Mouse (Mus musculus): ENCODE measurements around the gene Cfap97d2. TPM values are rescaled to one million over a fixed set of nuclear protein-coding genes. Genes with fewer than 3 reads are reported as not detected.

The Cfap97d2 gene
- polyA plus RNA-seq, 1 experiment from 2014 or later, result 0.25 TPM

DNA sequence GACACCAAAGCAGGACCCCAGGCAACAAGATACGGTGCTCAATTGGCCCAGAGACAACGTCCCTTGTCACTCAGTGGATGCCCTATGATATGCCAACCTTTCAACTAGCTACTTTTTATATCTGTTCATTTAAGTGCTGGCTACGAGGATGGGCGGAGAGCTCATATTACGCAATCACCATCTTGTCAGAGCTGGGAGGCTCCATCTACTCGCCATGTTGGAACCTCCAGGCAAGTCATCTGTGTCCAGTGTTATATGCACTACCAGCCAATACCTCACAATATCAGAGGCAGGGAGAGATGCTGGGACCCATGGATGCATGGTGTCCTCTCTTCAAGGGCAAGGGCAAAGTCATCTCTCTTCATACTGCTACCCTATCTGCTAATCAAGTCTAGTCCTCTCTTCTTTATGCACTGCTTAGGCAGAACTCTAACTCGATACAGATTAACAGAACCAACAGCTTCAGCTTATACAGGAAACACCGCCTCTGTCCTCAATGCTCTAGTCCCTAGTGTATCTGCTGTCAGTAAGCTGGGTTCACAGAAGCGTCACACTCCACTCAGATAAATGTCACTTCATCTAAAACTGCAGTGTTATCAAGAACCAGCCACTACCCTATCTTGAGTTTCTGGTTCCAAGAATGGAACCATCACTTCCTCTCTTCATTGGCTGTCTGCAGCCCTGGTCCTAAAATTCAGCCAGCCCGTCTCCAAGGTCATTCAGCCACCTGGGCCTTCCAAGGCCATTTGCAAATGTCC is 34.3 kb upstream of the Cfap97d2 start:
- H3K4me1 ChIP-seq (ENCODE audit: control insufficient read depth, insufficient read depth, low read length), result peaks cover 32% of the 10 kb centered on the region
- no peak overlapping the region for H3K27ac ChIP-seq (replicated peaks; ENCODE audit: low read depth, low read length)
- 86% methylated on average over 10 of the region's 10 CpGs for WGBS
- H3K36me3 ChIP-seq (ENCODE audit: control insufficient read depth, insufficient read depth, low read length), result no peaks in the 10 kb centered on the region
- no peaks in the 10 kb centered on the region for H3K27me3 ChIP-seq (replicated peaks; ENCODE audit: control insufficient read depth, insufficient read depth, low read length)
- DNase-seq (ENCODE audit: low spot score) (no peak), ATAC-seq (ENCODE audit: low read depth) (no peak)
- no peak overlapping the region for H3K4me2 ChIP-seq (ENCODE audit: low read depth, low read length)
- H3K9me3 ChIP-seq (ENCODE audit: control insufficient read depth, low read length), result no peaks in the 10 kb centered on the region
- no peak overlapping the region for H3K4me3 ChIP-seq (ENCODE audit: low read depth, low read length)
- no peak overlapping the region for H3K9ac ChIP-seq (ENCODE audit: low read depth, low read length)

DNA sequence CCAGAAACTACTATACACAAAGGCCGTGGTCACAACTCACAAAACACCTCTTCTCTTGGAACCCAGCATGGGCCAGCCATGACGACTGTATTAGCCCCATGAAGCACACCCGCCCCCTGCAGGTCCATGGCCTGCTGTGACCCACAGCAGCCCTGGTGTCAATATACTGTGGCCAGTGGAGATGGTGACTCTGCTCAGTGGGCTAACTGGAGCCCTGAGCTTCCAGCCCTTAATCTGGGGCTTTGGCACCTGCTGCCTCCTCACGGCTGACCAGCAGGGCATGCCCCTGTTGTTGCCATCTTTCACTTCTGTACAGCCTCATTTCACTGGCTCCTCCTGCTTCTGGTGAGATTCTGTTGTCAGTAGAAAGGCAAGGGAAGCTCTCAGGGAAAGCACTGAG is 32.5 kb upstream of the Cfap97d2 start:
- no peak overlapping the region for H3K27ac ChIP-seq (replicated peaks; ENCODE audit: low read depth, low read length)

DNA sequence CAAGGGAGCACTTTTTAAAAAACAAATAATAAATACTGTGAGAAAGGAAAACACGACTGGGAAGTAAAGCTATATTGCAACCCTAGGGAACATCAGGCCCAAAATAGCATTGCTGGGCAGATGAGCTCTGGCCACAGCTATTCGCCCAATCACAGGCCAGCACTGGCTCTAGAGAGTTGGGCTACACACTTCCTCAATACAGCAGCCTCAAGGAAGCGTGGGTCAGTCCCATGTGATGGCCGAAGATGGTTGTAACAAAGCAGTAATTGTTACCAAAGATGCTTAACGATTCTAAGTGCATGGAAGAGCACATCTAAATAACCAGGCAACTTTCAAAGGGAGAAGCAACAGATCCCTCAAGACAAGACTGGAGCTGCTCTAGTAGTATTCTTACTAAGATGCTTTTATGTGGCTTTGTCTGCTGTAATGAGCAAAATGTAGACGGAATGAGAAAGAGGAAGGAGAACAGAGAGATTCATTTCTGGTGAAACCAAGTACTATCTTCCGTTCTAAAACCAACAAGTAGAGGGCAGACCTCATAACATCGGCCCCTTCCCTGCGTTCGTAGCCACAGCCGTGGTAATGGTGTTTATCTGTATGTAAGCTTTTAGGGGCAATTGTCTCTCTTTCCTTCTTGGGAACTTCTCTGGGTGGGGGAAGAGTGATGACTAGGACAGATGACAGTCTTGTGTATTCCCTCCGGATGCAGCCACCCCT is 31.2 kb upstream of the Cfap97d2 start:
- Histone ChIP-seq H3K9me3 (ENCODE audit: control insufficient read depth, low read length) (no peaks in the 10 kb centered on the region), H3K27me3 (replicated peaks; ENCODE audit: control insufficient read depth, insufficient read depth, low read length) (peaks cover 4% of the 10 kb centered on the region; the same call in 1 of the 2 replicates), H3K4me1 (ENCODE audit: control insufficient read depth, insufficient read depth, low read length) (peaks cover 20% of the 10 kb centered on the region; the same call in 1 of the 2 replicates), H3K4me3 (ENCODE audit: low read depth, low read length) (peak overlapping the region; percentile 85; the same call in 1 of the 2 replicates), H3K27ac (replicated peaks; ENCODE audit: low read depth, low read length) (peak overlapping the region; percentile 50), H3K36me3 (ENCODE audit: control insufficient read depth, insufficient read depth, low read length) (no peaks in the 10 kb centered on the region), H3K9ac (ENCODE audit: low read depth, low read length) (no peak overlapping the region), H3K4me2 (ENCODE audit: low read depth, low read length) (peak overlapping the region; percentile 88)
- 46% methylated on average over 12 of the region's 12 CpGs for WGBS
- DNase-seq (ENCODE audit: low spot score), result peak; percentile 59
- no peak for ATAC-seq (ENCODE audit: low read depth)

More for the DNA sequence above, 32.5 kb upstream of the Cfap97d2 start:
- Histone ChIP-seq H3K36me3 (ENCODE audit: control insufficient read depth, insufficient read depth, low read length) (no peaks in the 10 kb centered on the region), H3K4me1 (ENCODE audit: control insufficient read depth, insufficient read depth, low read length) (peaks cover 26% of the 10 kb centered on the region), H3K4me2 (ENCODE audit: low read depth, low read length) (no peak overlapping the region), H3K9me3 (ENCODE audit: control insufficient read depth, low read length) (no peaks in the 10 kb centered on the region), H3K27me3 (replicated peaks; ENCODE audit: control insufficient read depth, insufficient read depth, low read length) (no peaks in the 10 kb centered on the region), H3K9ac (ENCODE audit: low read depth, low read length) (no peak overlapping the region), H3K4me3 (ENCODE audit: low read depth, low read length) (no peak overlapping the region)
- ATAC-seq (ENCODE audit: low read depth) (no peak), DNase-seq (ENCODE audit: low spot score) (no peak)
- WGBS, result 80% methylated on average over 4 of the region's 4 CpGs

- peak overlapping the region; percentile 85 for H3K4me3 ChIP-seq (ENCODE audit: low read depth, low read length)
- WGBS, result 57% methylated on average over 4 of the region's 4 CpGs
- DNase-seq (ENCODE audit: low spot score) (no peak), ATAC-seq (ENCODE audit: low read depth) (no peak)
- peak overlapping the region; percentile 88 for H3K4me2 ChIP-seq (ENCODE audit: low read depth, low read length)
- H3K27me3 ChIP-seq (replicated peaks; ENCODE audit: control insufficient read depth, insufficient read depth, low read length), result peaks cover 4% of the 10 kb centered on the region; the same call in 1 of the 2 replicates
- no peaks in the 10 kb centered on the region for H3K9me3 ChIP-seq (ENCODE audit: control insufficient read depth, low read length)
- peaks cover 14% of the 10 kb centered on the region; the same call in 1 of the 2 replicates for H3K4me1 ChIP-seq (ENCODE audit: control insufficient read depth, insufficient read depth, low read length)
- H3K27ac ChIP-seq (replicated peaks; ENCODE audit: low read depth, low read length), result peak overlapping the region; percentile 50; the same call in 1 of the 2 replicates
- peak overlapping the region; percentile 72 for H3K9ac ChIP-seq (ENCODE audit: low read depth, low read length)
- H3K36me3 ChIP-seq (ENCODE audit: control insufficient read depth, insufficient read depth, low read length), result no peaks in the 10 kb centered on the region
These were observed 30.6 kb upstream of the Cfap97d2 start for GRCm38 (mm10) chr8:13675121-13675520.

DNA sequence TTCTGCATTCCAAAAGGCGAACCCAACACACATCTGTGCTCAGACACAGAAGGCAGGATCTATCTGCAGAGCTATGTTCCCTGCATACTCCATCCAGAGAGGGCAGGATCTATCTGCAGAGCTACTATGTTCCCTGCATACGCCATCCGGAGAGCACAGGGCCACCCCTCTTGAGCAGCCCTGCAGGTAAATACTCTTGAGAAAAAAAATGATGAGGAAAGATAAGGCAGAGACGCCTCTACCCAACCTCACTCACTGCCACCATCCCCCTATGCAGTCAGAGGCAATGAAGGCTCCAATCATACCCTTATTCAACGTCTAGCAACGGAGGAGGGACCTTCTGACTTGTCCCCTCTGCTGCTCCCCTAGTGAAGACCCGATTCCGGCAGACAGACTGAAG is 30.2 kb upstream of the Cfap97d2 start:
- WGBS, result 42% methylated on average over 8 of the region's 8 CpGs
- Histone ChIP-seq H3K9me3 (ENCODE audit: control insufficient read depth, low read length) (no peaks in the 10 kb centered on the region), H3K4me2 (ENCODE audit: low read depth, low read length) (peak overlapping the region; percentile 88), H3K27ac (replicated peaks; ENCODE audit: low read depth, low read length) (peak overlapping the region; percentile 78), H3K4me1 (ENCODE audit: control insufficient read depth, insufficient read depth, low read length) (peaks cover 11% of the 10 kb centered on the region; the same call in 1 of the 2 replicates), H3K9ac (ENCODE audit: low read depth, low read length) (peak overlapping the region; percentile 72), H3K27me3 (replicated peaks; ENCODE audit: control insufficient read depth, insufficient read depth, low read length) (peaks cover 4% of the 10 kb centered on the region; the same call in 1 of the 2 replicates), H3K4me3 (ENCODE audit: low read depth, low read length) (peak overlapping the region; percentile 85), H3K36me3 (ENCODE audit: control insufficient read depth, insufficient read depth, low read length) (no peaks in the 10 kb centered on the region)
- no peak for DNase-seq (ENCODE audit: low spot score)
- ATAC-seq (ENCODE audit: low read depth), result no peak

GRCm38 (mm10) chr8:13676302-13676700 is 29.4 kb upstream of the Cfap97d2 start:
- ATAC-seq (ENCODE audit: low read depth) (no peak), DNase-seq (ENCODE audit: low spot score) (peak; percentile 82)
- Histone ChIP-seq H3K9me3 (ENCODE audit: control insufficient read depth, low read length) (no peaks in the 10 kb centered on the region), H3K4me2 (ENCODE audit: low read depth, low read length) (peak overlapping the region; percentile 88), H3K36me3 (ENCODE audit: control insufficient read depth, insufficient read depth, low read length) (no peaks in the 10 kb centered on the region), H3K4me3 (ENCODE audit: low read depth, low read length) (peak overlapping the region; percentile 85), H3K4me1 (ENCODE audit: control insufficient read depth, insufficient read depth, low read length) (peaks cover 11% of the 10 kb centered on the region; the same call in 1 of the 2 replicates), H3K27ac (replicated peaks; ENCODE audit: low read depth, low read length) (peak overlapping the region; percentile 78; the same call in 1 of the 2 replicates), H3K27me3 (replicated peaks; ENCODE audit: control insufficient read depth, insufficient read depth, low read length) (peaks cover 4% of the 10 kb centered on the region; the same call in 1 of the 2 replicates), H3K9ac (ENCODE audit: low read depth, low read length) (peak overlapping the region; percentile 72)
- under 1% methylated on average over 12 of the region's 12 CpGs for WGBS

DNA sequence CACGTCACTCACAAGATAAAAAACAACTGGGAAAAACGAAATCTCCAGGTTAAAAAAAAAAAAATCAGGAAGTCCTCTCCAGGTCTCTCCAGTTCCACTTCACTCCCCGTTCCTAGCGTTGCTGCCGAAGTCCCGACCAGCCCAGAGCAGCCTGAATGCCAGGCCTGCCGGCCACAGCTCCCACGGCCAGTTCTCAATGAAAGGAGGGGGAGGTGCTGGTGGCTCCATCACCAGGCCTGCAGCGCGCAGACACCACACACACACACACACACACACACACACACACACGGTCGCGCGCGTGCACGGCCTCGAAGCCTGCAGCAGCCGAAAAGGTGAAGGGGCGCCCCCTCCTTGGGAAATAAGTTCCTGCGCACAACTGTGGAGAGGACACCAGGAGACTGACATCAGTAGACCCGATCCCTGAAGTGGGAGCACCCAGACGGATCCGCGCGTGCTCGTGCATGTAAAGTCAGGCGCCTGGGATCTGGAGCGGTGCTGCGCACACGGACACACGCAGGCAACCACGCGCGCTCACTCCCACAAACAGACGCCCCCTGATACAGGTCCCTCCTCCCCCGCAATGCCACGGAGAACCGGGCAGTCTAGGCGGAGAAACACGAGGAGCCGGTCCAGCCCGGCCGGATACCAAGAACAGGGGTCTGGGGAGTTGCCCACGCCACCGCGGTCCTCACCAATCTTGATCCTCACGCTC is 28.8 kb upstream of the Cfap97d2 start:
- Histone ChIP-seq H3K4me3 (ENCODE audit: low read depth, low read length) (peak overlapping the region; percentile 85), H3K9ac (ENCODE audit: low read depth, low read length) (peak overlapping the region; percentile 72), H3K36me3 (ENCODE audit: control insufficient read depth, insufficient read depth, low read length) (no peaks in the 10 kb centered on the region), H3K9me3 (ENCODE audit: control insufficient read depth, low read length) (no peaks in the 10 kb centered on the region), H3K4me2 (ENCODE audit: low read depth, low read length) (peak overlapping the region; percentile 88), H3K4me1 (ENCODE audit: control insufficient read depth, insufficient read depth, low read length) (peaks cover 11% of the 10 kb centered on the region; the same call in 1 of the 2 replicates), H3K27ac (replicated peaks; ENCODE audit: low read depth, low read length) (peak overlapping the region; percentile 78), H3K27me3 (replicated peaks; ENCODE audit: control insufficient read depth, insufficient read depth, low read length) (peaks cover 4% of the 10 kb centered on the region; the same call in 1 of the 2 replicates)
- WGBS, result under 1% methylated on average over 32 of the region's 47 CpGs
- peak; percentile 61 for ATAC-seq (ENCODE audit: low read depth)
- DNase-seq (ENCODE audit: low spot score), result peak; percentile 84

DNA sequence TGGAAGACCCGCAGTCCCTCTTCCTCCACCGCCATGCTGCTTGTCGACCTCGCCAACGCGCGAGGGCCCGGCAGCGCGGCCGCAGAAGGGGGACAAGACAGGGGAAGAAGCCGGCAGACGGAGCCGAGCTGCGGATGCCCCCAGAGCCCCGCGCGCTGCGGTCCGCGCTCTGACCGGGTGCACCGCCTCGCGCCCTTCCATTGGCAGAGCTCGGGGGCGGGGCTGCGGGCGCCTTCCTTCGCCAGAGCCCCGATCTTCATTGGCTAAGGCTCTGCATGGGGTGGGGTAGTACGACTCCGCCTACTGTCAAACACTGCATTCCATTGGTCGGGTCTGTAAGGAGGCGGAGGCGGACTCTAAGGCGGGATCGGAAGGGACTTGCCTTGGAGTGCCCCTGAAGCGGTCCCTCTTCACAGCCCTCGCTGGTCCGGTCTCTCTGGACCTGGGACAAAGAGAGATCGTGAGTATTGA is 28.2 kb upstream of the Cfap97d2 start, which contains the start of gene Rasa3:
TSS of gene Rasa3 (minus strand) at position 191 of the 471 bp plus-strand sequence.
- Histone ChIP-seq H3K4me2 (ENCODE audit: low read depth, low read length) (peak within 1 kb of the TSS; percentile 88), H3K36me3 (ENCODE audit: control insufficient read depth, insufficient read depth, low read length) (no peaks in the 10 kb centered on the region), H3K27me3 (replicated peaks; ENCODE audit: control insufficient read depth, insufficient read depth, low read length) (peaks cover 4% of the 10 kb centered on the region; the same call in 1 of the 2 replicates), H3K27ac (replicated peaks; ENCODE audit: low read depth, low read length) (peak within 1 kb of the TSS; percentile 78), H3K4me1 (ENCODE audit: control insufficient read depth, insufficient read depth, low read length) (peaks cover 11% of the 10 kb centered on the region; the same call in 1 of the 2 replicates), H3K4me3 (ENCODE audit: low read depth, low read length) (peak within 1 kb of the TSS; percentile 85), H3K9me3 (ENCODE audit: control insufficient read depth, low read length) (no peaks in the 10 kb centered on the region), H3K9ac (ENCODE audit: low read depth, low read length) (peak within 1 kb of the TSS; percentile 72)
- under 1% methylated on average over 28 of the region's 42 CpGs for WGBS
- peak; percentile 99 for ATAC-seq (ENCODE audit: low read depth)
- DNase-seq (ENCODE audit: low spot score), result peak; percentile 98
